Mouse (Mus musculus) heart, adult 8-10 months (tissue): ENCODE data around the gene Gm5938. TPM values are rescaled to one million over a fixed set of nuclear protein-coding genes. Genes with fewer than 3 reads are reported as not detected.

Experiments
- DNase-seq: peaks from one replicate; pipeline ENCODE4 v3.0.0; 2022; ENCODE audit warnings: low spot score
- total RNA-seq, 4 experiments: library from RNA; stranded (reverse); gene quantifications; 2 replicates each; pipeline ENCODE4 v1.2.4; 2022

The Gm5938 gene
- not detected for total RNA-seq

GRCm38 (mm10) chrX:78125167-78125566 lies at the start of gene Gm5938:
Gene Gm5938, plus strand, starts transcription at chrX:78125467.
- no peak for DNase-seq

DNA sequence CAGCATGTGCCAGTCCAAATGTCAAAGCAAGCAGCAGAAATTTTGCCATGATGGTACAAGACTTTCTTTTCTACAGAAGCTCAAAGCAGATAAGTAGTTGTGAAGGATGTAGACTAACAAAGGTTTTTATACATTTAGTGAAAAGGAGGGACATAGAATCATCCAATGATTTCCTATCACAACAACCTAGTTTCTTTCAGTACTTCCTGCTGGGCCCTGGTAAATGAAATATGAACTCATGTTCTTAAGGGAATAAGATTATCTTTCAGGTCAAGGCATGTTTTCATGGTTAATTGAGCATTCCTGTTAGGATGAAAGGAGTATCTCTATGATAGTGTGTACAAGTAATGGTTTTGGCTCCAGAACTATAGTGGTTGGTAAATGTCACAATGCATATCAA lies 34.0 kb upstream of the Gm5938 start, which contains the start of gene Obp1a:
TSS of gene Obp1a (minus strand) at position 101 of the 400 bp plus-strand sequence.
- DNase-seq, result no peak

Other genes with a start within 250 kb of the Gm5938 start
- gene 5430402E10Rik, start 200.4 kb upstream of the Gm5938 start, total RNA-seq, result not detected
- not detected for gene Obp1a, start 34.1 kb upstream of the Gm5938 start, total RNA-seq
- gene Obp1b, start 61.3 kb downstream of the Gm5938 start, total RNA-seq, result not detected
- gene Gm14743, start 120.5 kb downstream of the Gm5938 start, total RNA-seq, result not detected
- not detected for gene 4930480E11Rik, start 244.2 kb downstream of the Gm5938 start, total RNA-seq